Mouse (Mus musculus): ENCODE data around the gene Uck1. TPM values are rescaled to one million over a fixed set of nuclear protein-coding genes. Genes with fewer than 3 reads are reported as not detected.

Uck1 gene
- polyA plus RNA-seq, 1 experiment: 22.1 TPM

- TF ChIP-seq POLR2A (IDR thresholded peaks at IDR 0.05; ENCODE audit: low read depth, low read length) (no peak), CTCF (IDR thresholded peaks at IDR 0.05; ENCODE audit: borderline replicate concordance, insufficient read depth, low read length) (no peak)
- Histone ChIP-seq H3K4me3 (ENCODE audit: insufficient read depth, low read length) (no peak overlapping the region), H3K4me1 (ENCODE audit: control insufficient read depth, insufficient read depth, low read length) (no peaks in the 10 kb centered on the region), H3K27ac (ENCODE audit: insufficient read depth, low read length) (no peak overlapping the region)
Observed at GRCm38 (mm10) chr2:32207682-32208081, 52.3 kb downstream of the Uck1 start.

Other genes with a start within 250 kb of the Uck1 start
- not detected in 2 replicates for gene Fam78a, start 175.3 kb downstream of the Uck1 start, polyA plus RNA-seq (2011; ENCODE audit: insufficient read length, low read depth, missing spikeins)
- gene Plpp7, start 164.6 kb downstream of the Uck1 start, polyA plus RNA-seq (2011; ENCODE audit: insufficient read length, low read depth, missing spikeins): 1.1 and 1.5 TPM in 2 replicates
- gene Prrc2b, start 109.1 kb downstream of the Uck1 start, polyA plus RNA-seq (2011; ENCODE audit: insufficient read length, low read depth, missing spikeins): 75.5 and 84.6 TPM in 2 replicates
- gene Pomt1, start 23.6 kb downstream of the Uck1 start, polyA plus RNA-seq (2011; ENCODE audit: insufficient read length, low read depth, missing spikeins): 19.3 and 22.8 TPM in 2 replicates
- gene Golga2, start 27.2 kb upstream of the Uck1 start, polyA plus RNA-seq (2011; ENCODE audit: insufficient read length, low read depth, missing spikeins): 73.1 and 78.9 TPM in 2 replicates
- gene Swi5, start 27.9 kb upstream of the Uck1 start, polyA plus RNA-seq (2011; ENCODE audit: insufficient read length, low read depth, missing spikeins): 474 and 541 TPM in 2 replicates
- gene Ciz1, start 92.2 kb upstream of the Uck1 start, polyA plus RNA-seq (2011; ENCODE audit: insufficient read length, low read depth, missing spikeins): 41.8 and 47.6 TPM in 2 replicates
- 37.2 and 52.6 TPM in 2 replicates for gene Dnm1, start 93.2 kb upstream of the Uck1 start, polyA plus RNA-seq (2011; ENCODE audit: insufficient read length, low read depth, missing spikeins)
- 28.8 and 30.3 TPM in 2 replicates for gene 1110008P14Rik, start 121.8 kb upstream of the Uck1 start, polyA plus RNA-seq (2011; ENCODE audit: insufficient read length, low read depth, missing spikeins)
- gene Lcn2, start 128.1 kb upstream of the Uck1 start, polyA plus RNA-seq (2011; ENCODE audit: insufficient read length, low read depth, missing spikeins): not detected in 2 replicates
- gene Ptges2, start 135.7 kb upstream of the Uck1 start, polyA plus RNA-seq (2011; ENCODE audit: insufficient read length, low read depth, missing spikeins): 14.3 and 18.0 TPM in 2 replicates
- 3.5 and 3.8 TPM in 2 replicates for gene Naif1, start 190.3 kb upstream of the Uck1 start, polyA plus RNA-seq (2011; ENCODE audit: insufficient read length, low read depth, missing spikeins)
- gene Slc25a25, start 191.3 kb upstream of the Uck1 start, polyA plus RNA-seq (2011; ENCODE audit: insufficient read length, low read depth, missing spikeins): 10.7 and 16.6 TPM in 2 replicates

Data from embryonic fibroblast, embryonic 13.5 days (primary cell).